Mouse (Mus musculus) liver, embryonic 12.5 days (tissue): Measurements from ENCODE around the gene H2-M5. TPM values are rescaled to one million over a fixed set of nuclear protein-coding genes. Genes with fewer than 3 reads are reported as not detected.
A peak's percentile ranks its signal among the peaks of the same experiment; 100 is the strongest.

Source experiments
- ATAC-seq: fragments of 200-750 bp; cut with Nextera tagmentation; 2 replicates; pipeline ENCODE4 v1.8.0; 2017; ENCODE audit warnings: moderate number of reproducible peaks, mild to moderate bottlenecking, moderate library complexity
- H3K27ac ChIP-seq: fragments of 300-500 bp; sonication (generic); 2 replicates; pipeline ENCODE4 v1.5.1; 2016; ENCODE audit warnings: mild to moderate bottlenecking
- H3K27me3 ChIP-seq: fragments of 300-500 bp; sonication (generic); replicated peaks from 2 replicates; pipeline ENCODE4 v1.6.1; 2016; ENCODE audit warnings: mild to moderate bottlenecking, moderate library complexity
- H3K36me3 ChIP-seq: fragments of 300-500 bp; sonication (generic); 2 replicates; pipeline ENCODE4 v1.6.1; 2016; ENCODE audit warnings: mild to moderate bottlenecking, moderate library complexity
- H3K4me1 ChIP-seq: fragments of 300-500 bp; sonication (generic); 2 replicates; pipeline ENCODE4 v1.6.1; 2016
- H3K4me2 ChIP-seq: fragments of 300-500 bp; sonication (generic); 2 replicates; pipeline ENCODE4 v1.6.1; 2016; ENCODE audit warnings: mild to moderate bottlenecking, moderate library complexity
- H3K4me3 ChIP-seq: fragments of 300-500 bp; sonication (generic); 2 replicates; pipeline ENCODE4 v1.5.1; 2016; ENCODE audit warnings: mild to moderate bottlenecking, moderate library complexity
- H3K9ac ChIP-seq: fragments of 300-500 bp; sonication (generic); 2 replicates; pipeline ENCODE4 v1.6.1; 2016; ENCODE audit warnings: mild to moderate bottlenecking, moderate library complexity
- H3K9me3 ChIP-seq: fragments of 300-500 bp; sonication (generic); replicated peaks from 2 replicates; pipeline ENCODE4 v1.6.1; 2016; ENCODE audit warnings: mild to moderate bottlenecking, moderate library complexity
- WGBS: fragments of 180-500 bp; shearing (Covaris S2); methylation state at CpG from one replicate; pipeline ENCODE4 v1.1.7; 2016; ENCODE audit not compliant: insufficient replicate concordance; 5-methylcytosine and 5-hydroxymethylcytosine counted together
- polyA plus RNA-seq: library from polyadenylated mRNA; unstranded; fragments of >200 nt; fragmentation: Nextera tagmentation; extraction: Ambion mirVana; gene quantifications from 2 replicates; pipeline ENCODE4 v1.2.1, GENCODE M21; 2016

The H2-M5 gene
- polyA plus RNA-seq, 1 experiment from 2014 or later: 0.11 TPM

DNA sequence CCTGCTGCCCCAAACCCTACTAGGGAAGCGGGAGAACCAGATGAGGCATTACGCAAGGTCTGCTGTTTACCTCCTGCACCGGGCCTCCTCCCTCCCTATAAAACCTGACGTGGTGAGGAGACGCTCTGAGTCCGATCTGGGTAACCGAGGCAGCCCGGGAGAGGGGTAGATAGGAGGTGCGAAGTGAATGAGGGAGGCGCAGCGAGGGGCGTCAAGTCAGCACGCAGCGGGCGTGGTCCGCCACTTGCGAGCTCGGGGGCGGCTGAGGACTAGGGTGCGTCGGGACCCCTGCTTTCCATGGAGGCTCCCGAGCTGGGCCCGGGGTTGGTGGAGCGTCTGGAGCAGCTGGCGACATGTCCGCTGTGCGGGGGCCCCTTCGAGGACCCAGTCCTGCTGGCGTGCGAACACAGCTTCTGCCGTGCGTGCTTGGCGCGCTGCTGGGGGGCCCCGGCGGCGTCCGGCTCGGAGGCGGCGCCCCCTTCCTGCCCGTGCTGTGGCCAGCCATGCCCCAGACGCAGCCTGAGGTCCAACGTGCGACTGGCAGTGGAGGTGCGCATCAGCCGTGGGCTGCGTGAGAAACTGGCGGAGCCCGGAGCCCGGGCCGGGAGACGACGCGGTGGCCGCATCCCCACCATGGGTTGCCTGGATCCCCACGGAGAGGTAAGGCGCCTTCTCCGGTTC lies 46.4 kb downstream of the H2-M5 start, which contains the start of gene Rnf39:
Gene Rnf39 (plus strand): TSS at position 128 of the 681 bp plus-strand sequence.
- Histone ChIP-seq H3K9ac (no peak within 1 kb of the TSS), H3K36me3 (no peaks in the 10 kb centered on the region), H3K4me1 (peaks cover 8% of the 10 kb centered on the region; the same call in 1 of the 2 replicates), H3K27ac (no peak within 1 kb of the TSS), H3K4me3 (peak within 1 kb of the TSS; percentile 36), H3K27me3 (peaks cover 85% of the 10 kb centered on the region), H3K4me2 (peak within 1 kb of the TSS; percentile 60), H3K9me3 (no peaks in the 10 kb centered on the region)
- WGBS: 4% methylated on average over 59 of the region's 59 CpGs
- no peak for ATAC-seq

GRCm38 (mm10) chr17:36942391-36942790 lies 46.9 kb downstream of the H2-M5 start:
- H3K36me3 ChIP-seq: no peaks in the 10 kb centered on the region
- no peaks in the 10 kb centered on the region for H3K9me3 ChIP-seq
- H3K4me3 ChIP-seq: peak overlapping the region; percentile 36; the same call in 1 of the 2 replicates
- H3K9ac ChIP-seq: no peak overlapping the region
- no peak for ATAC-seq
- H3K4me1 ChIP-seq: peaks cover 6% of the 10 kb centered on the region; the same call in 1 of the 2 replicates
- H3K27ac ChIP-seq: no peak overlapping the region
- 46% methylated on average over 10 of the region's 10 CpGs for WGBS
- peak overlapping the region; percentile 60 for H3K4me2 ChIP-seq
- peaks cover 80% of the 10 kb centered on the region for H3K27me3 ChIP-seq

- H3K27ac ChIP-seq: no peak overlapping the region
- no peaks in the 10 kb centered on the region for H3K9me3 ChIP-seq
- H3K4me2 ChIP-seq: no peak overlapping the region
- 46% methylated on average over 2 of the region's 2 CpGs for WGBS
- peaks cover 45% of the 10 kb centered on the region for H3K27me3 ChIP-seq
- ATAC-seq: no peak
- no peak overlapping the region for H3K9ac ChIP-seq
- no peaks in the 10 kb centered on the region for H3K36me3 ChIP-seq
- H3K4me3 ChIP-seq: no peak overlapping the region
- H3K4me1 ChIP-seq: no peaks in the 10 kb centered on the region
Observed at GRCm38 (mm10) chr17:36938056-36938455, 51.3 kb downstream of the H2-M5 start.

Other genes with a start within 250 kb of the H2-M5 start
- gene H2-M10.5, start 216.6 kb downstream of the H2-M5 start, polyA plus RNA-seq: not detected in 2 replicates
- gene H2-M10.6, start 177.4 kb downstream of the H2-M5 start, polyA plus RNA-seq: not detected in 2 replicates
- 14.4 and 16.2 TPM in 2 replicates for gene Trim26, start 152.4 kb downstream of the H2-M5 start, polyA plus RNA-seq
- gene Trim15, start 122.3 kb downstream of the H2-M5 start, polyA plus RNA-seq: 0.38 and 0.43 TPM in 2 replicates
- gene Trim10, start 120.0 kb downstream of the H2-M5 start, polyA plus RNA-seq: 227 and 235 TPM in 2 replicates
- not detected in 2 replicates for gene Trim40, start 99.4 kb downstream of the H2-M5 start, polyA plus RNA-seq
- not detected in 2 replicates for gene Trim31, start 91.4 kb downstream of the H2-M5 start, polyA plus RNA-seq
- not detected in 2 replicates for gene Rnf39, start 46.6 kb downstream of the H2-M5 start, polyA plus RNA-seq
- 44.5 and 47.3 TPM in 2 replicates for gene Ppp1r11, start 37.8 kb downstream of the H2-M5 start, polyA plus RNA-seq
- 32.7 and 33.5 TPM in 2 replicates for gene Znrd1, start 31.0 kb downstream of the H2-M5 start, polyA plus RNA-seq
- 3.9 and 5.2 TPM in 2 replicates for gene Znrd1as, start 30.9 kb downstream of the H2-M5 start, polyA plus RNA-seq
- gene 2410137M14Rik, start 8.3 kb downstream of the H2-M5 start, polyA plus RNA-seq: not detected in 2 replicates
- gene Zfp57, start 11.6 kb upstream of the H2-M5 start, polyA plus RNA-seq: 11.2 and 11.8 TPM in 2 replicates
- gene Mog, start 33.9 kb upstream of the H2-M5 start, polyA plus RNA-seq: not detected in 2 replicates
- 1.1 and 1.6 TPM in 2 replicates for gene Gabbr1, start 56.4 kb upstream of the H2-M5 start, polyA plus RNA-seq
- gene Olfr90, start 99.0 kb upstream of the H2-M5 start, polyA plus RNA-seq: not detected in 2 replicates
- not detected in 2 replicates for gene Olfr91, start 108.7 kb upstream of the H2-M5 start, polyA plus RNA-seq
- gene Olfr92, start 130.6 kb upstream of the H2-M5 start, polyA plus RNA-seq: not detected in 2 replicates
- not detected in 2 replicates for gene Olfr93, start 172.0 kb upstream of the H2-M5 start, polyA plus RNA-seq
- gene Ubd, start 204.4 kb upstream of the H2-M5 start, polyA plus RNA-seq: not detected in 2 replicates
- not detected in 2 replicates for gene Olfr94, start 211.5 kb upstream of the H2-M5 start, polyA plus RNA-seq
- not detected in 2 replicates for gene Olfr95, start 223.6 kb upstream of the H2-M5 start, polyA plus RNA-seq
- not detected in 2 replicates for gene Olfr96, start 230.6 kb upstream of the H2-M5 start, polyA plus RNA-seq
- gene Olfr97, start 247.8 kb upstream of the H2-M5 start, polyA plus RNA-seq: not detected in 2 replicates